Comparison of ENCODE assay signal across 10 mouse cellular contexts in the genomic region with DNA sequence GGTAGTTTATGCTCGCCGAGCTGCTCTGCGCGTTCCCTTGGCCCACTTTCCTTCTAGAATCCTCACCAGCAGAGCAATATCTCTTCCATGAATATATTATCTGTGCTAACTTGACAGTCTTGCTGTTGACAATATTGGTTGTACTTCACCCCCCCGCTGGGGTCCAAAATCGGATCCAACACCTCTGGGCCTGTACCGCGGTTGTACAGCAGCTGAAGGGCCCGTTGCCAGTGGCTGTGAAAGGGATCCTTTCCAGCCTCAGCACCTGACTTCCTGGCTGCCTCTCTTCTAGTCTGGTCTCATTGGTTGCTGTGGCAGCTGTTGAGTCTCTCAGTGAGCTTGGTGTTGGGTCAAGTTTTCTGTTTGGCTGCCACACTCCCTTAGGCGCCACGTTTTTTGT.
A peak's percentile ranks its signal among the peaks of the same experiment; 100 is the strongest.
DNase-seq lines count a peak whose midpoint lies in the region.
"Had no signal": no experiment of that assay in that cellular context is flagged by ENCODE, and none has a peak within 500 bp of the region (broad histone marks: within the 10 kb centered on the region; RNA-seq: fewer than 3 reads in every experiment).

No protein-coding gene starts in this region.

- DNase-seq in cerebellum, adult 9-11 months, result peak; percentile 4
- DNase-seq in cerebellum, adult 18-20 months, result no peak
- DNase-seq in layer of hippocampus, postnatal 14 days (ENCODE audit: low spot score in 2 of 2), result peak; percentile 43 to 44
- DNase-seq in layer of hippocampus, adult 9-11 months, result no peak
- DNase-seq in gastrocnemius, postnatal 10 days, result peak; percentile 68
- peak; percentile 50 for DNase-seq in heart, postnatal 4 days
- no peak for DNase-seq in kidney, postnatal 10 days
- DNase-seq in kidney, adult 18-20 months, result no peak
- DNase-seq: adrenal gland, postnatal 36 days; spleen, adult 18-20 months had no signal

Comparison
In these comparisons a context has a peak if more than half of its experiments do, and no peak if none do; other contexts are left out.
1. DNase-seq: peak in cerebellum, adult 9-11 months (single experiment), layer of hippocampus, postnatal 14 days (2 of 2), gastrocnemius, postnatal 10 days (single experiment) and heart, postnatal 4 days (single experiment); none in cerebellum, adult 18-20 months (0 of 2), layer of hippocampus, adult 9-11 months (single experiment), kidney, postnatal 10 days (single experiment) and kidney, adult 18-20 months (single experiment).